Mouse (Mus musculus) mature B cell (primary cell): ENCODE results near the gene Mpp4.

Source experiments
- in situ Hi-C: fragments of 300-500 bp; cut with MboI; formaldehyde crosslinking; loops from 2 replicates; pipeline ENCODE4 v1.14.3; 2019

Gene Mpp4

GRCm38 (mm10) chr1:59167654-59168425 is 4.7 kb upstream of the Mpp4 start:
- in situ Hi-C loops = no loop called here

GRCm38 (mm10) chr1:59166232-59166905 is 3.2 kb upstream of the Mpp4 start:
- in situ Hi-C loops = no loop called here

GRCm38 (mm10) chr1:59163918-59164317 is 729 bp upstream of the Mpp4 start:
- in situ Hi-C loops = no loop called here

DNA sequence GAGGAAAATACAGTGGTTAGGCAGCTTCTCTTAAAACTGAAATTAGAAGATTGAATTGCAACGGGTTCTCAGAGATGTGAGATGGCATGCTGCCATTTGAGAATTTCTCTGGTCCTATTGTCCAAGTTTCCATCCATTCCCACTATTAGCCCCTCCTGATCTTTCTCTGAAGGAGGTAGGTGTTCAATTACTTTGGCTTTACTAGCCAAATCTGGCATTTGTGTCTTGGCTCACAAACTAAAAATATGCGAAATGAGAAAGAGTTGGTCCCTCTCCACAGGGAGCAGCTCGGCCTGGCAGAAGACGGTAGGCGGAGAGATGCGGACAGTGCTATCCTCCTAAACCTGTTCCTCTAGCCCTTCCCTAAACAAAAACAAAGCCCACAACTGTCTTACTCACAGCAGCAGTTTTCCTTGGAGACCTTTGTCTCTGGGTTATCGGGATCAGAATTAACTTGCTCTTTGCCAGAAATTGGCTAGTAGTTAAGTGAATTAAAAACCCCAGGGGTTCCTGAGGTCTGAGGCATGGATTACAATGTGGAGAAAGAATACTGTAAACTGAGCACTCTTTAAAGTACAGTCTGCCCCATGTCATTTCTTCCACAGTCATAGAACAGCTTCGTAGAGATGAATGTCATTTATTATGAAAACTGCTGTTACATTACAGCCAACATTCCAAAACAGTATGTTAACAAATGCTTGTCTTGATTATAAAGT is 722 bp downstream of the Mpp4 start:
- in situ Hi-C loops = no loop called here

GRCm38 (mm10) chr1:59161396-59161795 is 1.8 kb downstream of the Mpp4 start:
- in situ Hi-C loops = no loop called here

GRCm38 (mm10) chr1:59160871-59161270 is 2.3 kb downstream of the Mpp4 start:
- in situ Hi-C loops = no loop called here

GRCm38 (mm10) chr1:59159136-59159535 is 4.1 kb downstream of the Mpp4 start:
- in situ Hi-C loops = no loop called here

DNA sequence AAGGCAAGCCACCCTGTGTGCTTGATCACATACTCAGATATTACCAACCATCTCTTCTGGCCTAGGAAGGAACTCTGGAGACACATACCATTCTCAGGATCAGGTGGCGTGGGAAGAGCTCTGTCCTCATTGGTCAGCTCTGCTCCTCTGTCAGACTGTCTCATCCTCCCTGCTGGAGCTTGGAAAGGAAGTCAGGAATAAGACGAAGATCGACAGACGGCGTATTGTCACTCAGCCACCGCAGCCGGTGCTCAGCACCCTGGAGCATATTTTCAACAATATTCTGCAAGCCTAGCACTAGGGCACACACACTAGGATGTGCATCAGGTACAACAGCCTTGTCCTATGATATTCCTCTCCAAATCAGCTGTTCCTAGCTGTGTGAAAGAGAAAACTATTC is 4.7 kb downstream of the Mpp4 start:
- in situ Hi-C loops = no loop called here

- in situ Hi-C loops = no loop called here
Measured at GRCm38 (mm10) chr1:59157846-59158245, 5.3 kb downstream of the Mpp4 start.

DNA sequence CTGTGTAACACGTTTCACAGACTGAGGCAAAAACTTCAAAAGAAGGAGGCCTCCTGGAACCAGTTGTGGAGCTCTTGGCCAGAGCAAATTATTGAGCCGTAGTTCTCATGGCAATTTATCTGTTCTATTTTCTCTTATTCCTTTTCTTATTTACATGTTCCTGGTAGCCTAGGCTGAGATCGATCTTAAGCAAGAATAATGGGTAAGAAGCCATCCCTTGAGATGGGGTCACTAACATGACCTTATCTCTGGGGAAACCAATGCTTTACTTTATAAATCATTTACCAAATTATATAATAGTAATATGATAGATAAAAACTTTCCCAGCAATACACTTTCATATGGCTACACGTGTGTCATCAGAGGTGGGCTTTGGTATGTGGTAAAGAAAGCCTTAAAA is 10.8 kb downstream of the Mpp4 start:
- in situ Hi-C loops = no loop called here

DNA sequence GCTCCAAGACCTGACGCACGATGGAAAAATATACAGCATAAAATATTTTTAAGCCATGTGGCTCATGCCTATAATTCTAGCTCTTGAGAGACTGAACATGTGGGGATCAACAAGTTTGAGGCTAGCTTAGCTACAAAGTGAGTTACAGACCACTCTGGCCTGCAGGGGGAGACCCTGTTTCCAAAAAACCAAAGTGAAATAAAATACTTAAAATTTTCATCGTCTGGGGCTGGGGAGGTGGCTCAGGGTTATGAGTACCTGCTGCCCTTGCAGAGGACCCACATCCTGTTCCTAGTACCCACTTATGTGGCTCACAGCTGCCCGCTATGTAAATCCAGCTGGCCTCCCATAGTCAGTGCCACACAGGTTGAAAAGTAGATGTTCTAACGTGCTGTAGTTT is 12.6 kb downstream of the Mpp4 start:
- in situ Hi-C loops = no loop called here

DNA sequence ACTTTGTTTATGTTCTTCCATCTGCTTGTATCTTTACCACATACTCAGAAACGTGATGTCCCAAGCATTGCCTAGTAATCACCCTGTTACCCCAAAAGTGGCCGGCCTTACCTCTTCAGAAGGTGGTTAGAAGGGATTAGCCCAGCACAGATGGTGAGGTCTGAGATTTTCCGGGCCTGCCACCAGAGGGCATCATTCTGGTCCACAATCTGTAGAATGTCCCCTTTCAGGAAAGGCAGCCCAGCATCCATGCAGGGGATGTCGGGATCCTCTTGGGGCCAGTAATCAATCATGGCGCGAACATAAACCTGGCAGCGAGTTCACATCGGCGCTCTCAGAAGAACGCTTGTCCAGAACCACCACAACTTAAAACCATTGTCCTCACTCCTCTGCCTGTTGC is 18.6 kb downstream of the Mpp4 start:
- in situ Hi-C loops = loop anchor here (25.0 kb wide), 1 partner anchor 382 kb away; no protein-coding TSS in a partner anchor

DNA sequence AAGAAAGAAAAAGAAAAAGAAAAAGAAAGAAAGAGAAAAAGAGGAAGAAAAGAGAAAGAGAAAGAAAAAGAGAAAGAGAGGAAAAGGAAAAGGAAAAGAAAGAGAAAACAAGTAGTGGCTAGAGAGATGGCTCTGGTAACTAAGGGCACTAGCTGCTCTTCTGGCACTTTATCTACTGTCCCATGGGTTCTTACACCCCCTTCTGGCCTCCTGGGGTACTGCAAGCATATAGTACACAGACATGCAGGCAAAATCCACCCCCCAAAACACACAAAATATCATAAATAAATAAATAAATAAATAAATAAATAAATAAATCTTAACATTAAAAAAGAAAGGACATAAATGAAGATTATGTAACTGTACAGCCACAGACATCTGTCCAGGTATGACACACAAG is 20.4 kb downstream of the Mpp4 start:
- in situ Hi-C loops = loop anchor here (25.0 kb wide), 1 partner anchor 381 kb away; no protein-coding TSS in a partner anchor

- in situ Hi-C loops = loop anchor here (25.0 kb wide), 1 partner anchor 372 kb away; no protein-coding TSS in a partner anchor
Measured at GRCm38 (mm10) chr1:59134419-59134818, 28.8 kb downstream of the Mpp4 start.

GRCm38 (mm10) chr1:59128879-59129278 is 34.3 kb downstream of the Mpp4 start:
- in situ Hi-C loops = loop anchor here (25.0 kb wide), 1 partner anchor 367 kb away; no protein-coding TSS in a partner anchor

DNA sequence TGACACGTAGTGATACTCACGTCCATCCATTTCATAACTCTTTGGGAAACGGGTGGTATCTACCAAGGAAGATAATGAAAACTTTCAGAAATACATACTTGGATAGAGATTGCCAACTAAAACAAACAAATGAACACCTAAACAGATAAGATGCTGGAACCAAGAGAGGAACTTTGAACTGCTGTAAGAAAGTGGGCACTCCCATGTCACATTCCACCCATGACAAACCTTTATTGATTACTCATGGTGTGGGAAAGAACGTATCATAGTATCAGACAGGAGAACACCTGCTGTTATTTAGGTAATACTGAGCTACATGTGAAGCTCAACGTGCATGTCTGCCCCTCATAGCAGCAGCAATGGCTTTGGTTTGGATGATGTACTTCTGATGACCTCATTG is 37.6 kb downstream of the Mpp4 start:
- in situ Hi-C loops = loop anchor here (25.0 kb wide), 1 partner anchor 363 kb away; no protein-coding TSS in a partner anchor

- in situ Hi-C loops = no loop called here
Measured at GRCm38 (mm10) chr1:59119720-59120457, 43.3 kb downstream of the Mpp4 start, which contains the start of gene Tmem237. Tmem237 (minus strand) TSS chr1:59120408.

- in situ Hi-C loops = no loop called here
Measured at GRCm38 (mm10) chr1:59110524-59110923, 52.7 kb downstream of the Mpp4 start.

DNA sequence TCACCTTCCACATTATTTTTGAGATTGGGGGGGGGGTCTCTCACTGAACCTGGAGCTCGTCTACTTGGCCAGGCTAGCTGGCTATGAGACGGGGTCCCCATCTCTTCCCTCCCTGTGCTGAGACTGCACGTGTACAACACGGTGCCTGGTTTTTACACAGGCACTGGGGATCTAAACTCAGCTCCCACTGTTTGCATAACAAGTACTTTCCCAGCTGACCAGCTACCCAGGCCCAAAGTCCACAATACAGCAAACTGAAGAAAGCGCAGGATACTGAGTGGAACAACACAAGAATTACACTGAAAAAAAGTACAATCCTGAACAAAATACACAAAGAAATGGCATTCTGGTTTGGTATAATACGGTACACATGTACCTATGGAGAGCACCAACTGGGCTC is 61.1 kb downstream of the Mpp4 start:
- in situ Hi-C loops = no loop called here

DNA sequence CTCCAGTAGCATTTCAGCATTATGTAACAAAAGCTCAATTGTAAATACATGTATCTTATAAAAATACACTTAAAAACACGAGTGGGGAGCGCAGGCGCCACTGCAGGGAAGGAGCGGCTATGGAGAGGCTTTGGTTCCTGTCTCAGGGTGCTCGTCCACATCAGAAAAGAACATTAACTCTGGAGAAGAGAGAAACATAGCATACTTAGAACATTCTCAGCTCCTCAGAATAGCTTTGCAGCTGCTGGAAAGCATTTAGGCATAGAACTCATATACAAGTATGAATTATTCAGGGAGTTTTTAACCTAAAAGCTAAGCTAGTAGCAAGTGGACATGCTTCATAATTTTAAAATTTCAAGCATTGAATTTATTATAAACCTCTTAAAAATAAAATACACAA is 62.2 kb downstream of the Mpp4 start:
- in situ Hi-C loops = no loop called here

GRCm38 (mm10) chr1:59094705-59095104 is 68.5 kb downstream of the Mpp4 start, which contains the start of gene C2cd6:
C2cd6 (minus strand) TSS chr1:59094900.
- in situ Hi-C loops = no loop called here
